Comparison of ENCODE assay signal across 13 mouse cellular contexts in the genomic region with DNA sequence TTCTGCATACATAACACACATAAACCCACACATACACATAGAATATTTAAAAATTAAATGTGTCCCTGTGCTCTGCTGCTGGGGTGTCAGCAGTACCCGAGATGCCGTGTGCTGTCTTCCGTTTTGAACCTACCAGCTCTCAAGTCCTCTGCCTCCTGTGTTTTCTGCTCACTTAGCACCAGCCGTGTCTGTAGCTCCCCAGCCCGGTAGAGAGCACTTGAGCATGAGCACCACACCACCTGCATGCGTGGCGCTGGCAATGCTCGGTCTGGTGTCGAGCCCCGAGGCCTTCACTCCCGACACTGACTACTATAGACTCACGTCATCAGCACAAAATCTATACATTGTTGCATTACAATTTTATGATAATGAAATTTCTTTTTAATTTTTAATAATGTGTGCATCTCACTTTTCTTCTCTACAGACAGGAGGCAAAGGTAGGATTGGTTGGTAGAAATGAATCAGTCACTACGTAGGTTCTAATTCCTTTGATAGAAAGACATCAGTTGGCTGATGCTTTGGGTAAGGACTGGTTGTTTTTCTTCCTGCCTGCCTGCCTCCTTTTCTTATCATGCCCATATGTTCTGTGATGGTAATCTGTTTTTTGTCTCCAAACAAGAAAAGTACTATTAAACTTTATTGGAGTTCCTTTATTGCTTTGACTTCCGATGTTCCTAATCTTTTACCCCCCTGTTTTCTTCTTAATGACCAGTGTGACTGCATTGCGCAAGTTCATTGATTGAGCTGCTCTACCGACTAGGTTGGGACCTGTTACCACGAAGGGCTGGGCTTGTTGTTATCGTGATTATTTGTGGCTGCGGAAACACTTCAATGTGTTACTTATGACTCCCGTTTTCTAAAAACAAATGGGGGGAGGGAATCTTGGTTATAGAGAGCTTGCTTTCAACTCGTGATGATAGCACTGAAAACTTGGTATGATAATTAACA.
"Had no signal": no experiment of that assay in that cellular context is flagged by ENCODE, and none has a peak within 500 bp of the region (broad histone marks: within the 10 kb centered on the region; RNA-seq: fewer than 3 reads in every experiment).

No protein-coding gene starts in this region.

- H3K4me1 ChIP-seq: midbrain, embryonic 13.5 days; neural tube, embryonic 15.5 days had no signal

- H3K4me2 ChIP-seq: limb, embryonic 15.5 days; liver, embryonic 15.5 days; lung, embryonic 14.5 days; midbrain, embryonic 13.5 days; neural tube, embryonic 15.5 days had no signal

- H3K27me3 ChIP-seq: limb, embryonic 15.5 days; liver, embryonic 15.5 days; midbrain, embryonic 13.5 days; neural tube, embryonic 15.5 days had no signal

- H3K9ac ChIP-seq: limb, embryonic 15.5 days; liver, embryonic 15.5 days; lung, embryonic 14.5 days; midbrain, embryonic 13.5 days; neural tube, embryonic 15.5 days had no signal

- H3K9me3 ChIP-seq: limb, embryonic 15.5 days; liver, embryonic 15.5 days; midbrain, embryonic 13.5 days; neural tube, embryonic 15.5 days had no signal

- ATAC-seq: midbrain, embryonic 13.5 days had no signal

- H3K27ac ChIP-seq: limb, embryonic 15.5 days; liver, embryonic 15.5 days; macrophage; midbrain, embryonic 13.5 days; neural tube, embryonic 15.5 days had no signal

- H3K36me3 ChIP-seq: limb, embryonic 15.5 days; liver, embryonic 15.5 days; neural tube, embryonic 15.5 days had no signal

- H3K4me3 ChIP-seq: limb, embryonic 15.5 days; liver, embryonic 15.5 days; midbrain, embryonic 13.5 days; myocyte; neural tube, embryonic 15.5 days had no signal

- DNase-seq: kidney, adult 8-10 months; kidney, postnatal 25 days; left cerebral cortex, postnatal 4 days; lung, embryonic 14.5 days; lung, postnatal 10 days; thymus, adult 18-20 months; thymus, postnatal 14 days had no signal
